Mouse (Mus musculus): Measurements from ENCODE around the gene Zswim3.

Gene Zswim3

DNA sequence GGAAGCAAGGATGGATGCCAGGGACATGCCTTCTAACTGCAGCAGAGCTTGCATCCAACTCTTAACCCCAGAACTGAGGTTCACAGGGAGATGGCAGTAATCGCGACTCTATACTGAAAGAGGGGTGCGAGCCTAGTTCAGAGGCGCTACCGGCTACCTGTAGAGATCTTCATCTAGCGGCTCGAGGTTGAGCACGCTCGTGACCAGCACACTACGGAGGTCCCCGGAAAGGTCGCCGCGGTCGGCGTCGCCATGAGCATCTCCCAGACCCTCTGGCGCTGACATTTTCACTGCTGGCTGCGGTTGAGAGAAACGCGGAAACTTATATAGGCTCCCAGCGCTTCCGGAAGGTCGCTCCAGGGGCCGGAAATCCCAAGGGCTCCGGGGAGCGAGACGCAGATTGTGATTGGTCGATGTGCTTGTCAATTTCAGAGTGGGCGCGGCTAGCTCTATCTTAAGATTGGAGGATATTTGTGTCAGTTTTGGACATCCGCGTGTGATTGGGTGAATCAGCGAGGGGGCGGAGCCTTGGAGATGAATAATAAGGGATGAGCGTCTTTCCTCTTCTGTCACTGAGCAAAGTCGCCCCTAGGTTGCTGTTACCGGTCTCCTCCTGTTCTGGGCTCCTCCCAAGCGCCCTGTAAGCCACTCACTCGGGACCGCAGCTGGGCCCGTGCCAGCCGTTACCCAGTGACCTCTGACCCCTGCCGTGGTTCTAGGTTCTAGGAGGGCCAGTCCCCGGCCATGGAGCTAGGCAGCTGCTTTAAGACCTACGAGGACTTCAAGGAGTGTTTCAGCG, at the start of gene Zswim3, which contains the start of gene Acot8:
Gene Zswim3, plus strand, starts transcription at position 566 of the 799 bp plus-strand sequence.
Gene Acot8, minus strand, starts transcription at position 350 of the 799 bp plus-strand sequence.
- peak; percentile 100 for DNase-seq (ENCODE audit: low read depth, low spot score)

DNA sequence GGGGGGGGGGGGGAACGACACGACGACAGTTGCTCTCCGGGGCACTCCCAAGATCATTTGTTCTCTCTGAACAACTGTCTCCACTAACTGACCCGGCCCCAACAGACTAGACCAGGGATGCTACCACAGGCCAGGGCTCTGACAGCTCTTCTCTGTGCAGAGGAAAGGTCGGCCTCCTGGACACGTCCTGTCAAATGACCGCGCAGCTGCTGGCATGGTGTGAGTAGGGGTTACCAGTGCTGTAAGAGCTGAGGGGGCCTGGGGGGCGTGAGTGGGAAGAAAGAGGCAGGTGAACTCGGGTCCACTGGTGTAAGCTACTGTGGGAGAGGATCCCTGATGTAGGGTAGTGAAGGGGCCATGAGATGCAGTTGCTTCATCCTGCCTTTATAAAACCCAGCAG, 47.1 kb upstream of the Zswim3 start:
- no peak for DNase-seq (ENCODE audit: low read depth, low spot score)

- no peak for DNase-seq (ENCODE audit: low read depth, low spot score)
Measured at GRCm38 (mm10) chr2:164758692-164759091, 46.2 kb upstream of the Zswim3 start.

- DNase-seq (ENCODE audit: low read depth, low spot score) = no peak
Measured at GRCm38 (mm10) chr2:164760059-164760833, 44.7 kb upstream of the Zswim3 start.

- peak; percentile 45 for DNase-seq (ENCODE audit: low read depth, low spot score)
Measured at GRCm38 (mm10) chr2:164761502-164761901, 43.4 kb upstream of the Zswim3 start.

DNA sequence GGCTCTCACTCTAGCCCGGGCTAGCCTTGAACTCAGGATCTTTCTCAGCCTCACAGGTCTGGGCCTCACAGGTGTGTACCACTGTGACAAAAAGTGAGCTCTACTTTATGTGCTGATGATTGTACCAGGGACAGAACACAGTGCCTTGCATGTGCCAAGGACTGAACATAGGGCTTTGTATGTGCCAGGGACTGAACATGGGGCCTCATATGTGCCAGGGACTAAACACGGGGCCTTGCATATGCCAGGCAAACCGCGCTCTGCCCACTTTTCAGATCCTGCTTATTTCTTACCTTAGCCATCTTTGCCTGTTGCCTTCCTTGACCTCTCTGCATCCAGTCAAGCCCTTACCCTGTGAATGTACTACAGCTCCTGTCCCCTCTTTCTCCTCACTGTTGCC, 42.9 kb upstream of the Zswim3 start:
- no peak for DNase-seq (ENCODE audit: low read depth, low spot score)

GRCm38 (mm10) chr2:164762593-164762992, 42.3 kb upstream of the Zswim3 start:
- no peak for DNase-seq (ENCODE audit: low read depth, low spot score)

- no peak for DNase-seq (ENCODE audit: low read depth, low spot score)
Measured at GRCm38 (mm10) chr2:164765841-164766240, 39.1 kb upstream of the Zswim3 start.

- DNase-seq (ENCODE audit: low read depth, low spot score) = no peak
Measured at GRCm38 (mm10) chr2:164767812-164768540, 36.9 kb upstream of the Zswim3 start.

GRCm38 (mm10) chr2:164769258-164770037, 35.5 kb upstream of the Zswim3 start, which contains the start of gene Ube2c:
Gene Ube2c (plus strand): TSS chr2:164769898.
- peak; percentile 99 for DNase-seq (ENCODE audit: low read depth, low spot score)

GRCm38 (mm10) chr2:164770279-164770678, 34.6 kb upstream of the Zswim3 start:
- DNase-seq (ENCODE audit: low read depth, low spot score) = no peak

- no peak for DNase-seq (ENCODE audit: low read depth, low spot score)
Measured at GRCm38 (mm10) chr2:164771123-164771522, 33.8 kb upstream of the Zswim3 start.

- no peak for DNase-seq (ENCODE audit: low read depth, low spot score)
Measured at GRCm38 (mm10) chr2:164773229-164773988, 31.5 kb upstream of the Zswim3 start.

- DNase-seq (ENCODE audit: low read depth, low spot score) = no peak
Measured at GRCm38 (mm10) chr2:164773989-164774364, 30.9 kb upstream of the Zswim3 start.

GRCm38 (mm10) chr2:164776130-164776529, 28.8 kb upstream of the Zswim3 start:
- no peak for DNase-seq (ENCODE audit: low read depth, low spot score)

DNA sequence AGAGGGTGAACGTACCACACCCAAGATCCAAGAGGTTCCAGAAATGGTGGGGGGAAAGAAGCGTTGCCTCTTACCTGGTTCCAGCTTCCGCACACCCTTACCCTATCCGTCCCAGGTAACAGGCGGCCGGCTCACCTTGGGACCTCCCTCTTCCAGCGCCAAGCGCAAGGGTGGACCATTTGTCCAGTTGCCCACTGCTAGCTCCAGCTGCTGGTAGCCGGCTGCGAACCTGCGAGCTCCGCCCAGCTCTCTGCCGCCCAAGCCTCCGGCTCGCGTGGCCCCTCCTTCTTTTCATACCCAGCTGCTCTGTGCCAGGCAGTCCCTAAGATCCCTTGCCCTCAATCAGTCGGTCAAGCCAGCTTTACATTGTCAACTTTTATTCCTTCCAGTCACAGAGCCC, 28.1 kb upstream of the Zswim3 start:
- no peak for DNase-seq (ENCODE audit: low read depth, low spot score)

DNA sequence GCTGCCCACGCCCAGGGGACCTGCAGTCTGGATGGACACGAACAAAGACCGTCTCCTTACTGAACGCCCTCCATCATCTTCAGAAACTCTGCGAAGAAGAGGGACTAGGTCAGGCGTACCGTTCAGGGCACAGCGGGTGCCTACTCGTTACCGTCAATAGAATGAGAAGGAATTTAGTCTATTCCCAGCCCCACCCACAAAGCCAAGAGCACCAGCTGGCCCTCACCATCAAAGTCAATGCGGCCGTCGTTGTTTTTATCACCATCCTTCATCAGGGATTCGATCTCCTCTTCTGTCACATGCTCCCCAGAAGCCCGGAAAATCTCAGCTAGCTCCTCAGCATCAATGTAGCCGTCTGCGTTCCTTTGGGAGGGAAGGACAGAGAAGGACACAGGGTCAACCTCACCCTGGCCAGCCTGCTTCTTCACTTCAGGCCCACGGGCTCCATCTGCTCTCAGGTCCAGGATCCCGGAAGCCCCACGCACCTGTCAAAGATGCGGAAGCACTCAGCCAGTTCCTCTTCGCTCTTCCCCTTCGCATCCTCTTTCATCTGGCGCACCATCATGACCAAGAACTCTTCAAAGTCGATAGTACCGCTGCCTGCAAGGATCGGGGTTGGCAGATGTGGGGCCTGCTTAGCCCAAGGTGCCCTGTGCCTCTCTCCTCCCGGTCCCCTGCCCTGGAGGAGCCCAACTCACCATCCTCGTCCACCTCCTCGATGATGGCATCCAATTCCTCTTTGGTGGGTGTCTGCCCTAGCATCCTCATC, 27.5 kb upstream of the Zswim3 start:
- DNase-seq (ENCODE audit: low read depth, low spot score) = peak; percentile 47

DNA sequence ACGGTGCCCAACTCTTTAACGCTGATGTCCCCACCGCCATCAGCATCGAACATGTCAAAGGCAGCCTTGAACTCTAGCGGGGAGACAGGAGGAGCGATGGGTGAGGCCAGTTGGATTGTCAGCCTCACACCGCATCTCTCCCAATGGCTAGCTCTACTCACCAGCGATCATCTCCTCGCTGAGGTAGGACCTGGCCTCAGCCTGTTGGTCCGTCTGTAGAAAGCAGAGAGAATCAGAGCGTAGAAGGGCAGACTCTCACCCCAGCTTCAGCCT, 26.9 kb upstream of the Zswim3 start:
- no peak for DNase-seq (ENCODE audit: low read depth, low spot score)

- no peak for DNase-seq (ENCODE audit: low read depth, low spot score)
Measured at GRCm38 (mm10) chr2:164778809-164779208, 26.1 kb upstream of the Zswim3 start.

DNA sequence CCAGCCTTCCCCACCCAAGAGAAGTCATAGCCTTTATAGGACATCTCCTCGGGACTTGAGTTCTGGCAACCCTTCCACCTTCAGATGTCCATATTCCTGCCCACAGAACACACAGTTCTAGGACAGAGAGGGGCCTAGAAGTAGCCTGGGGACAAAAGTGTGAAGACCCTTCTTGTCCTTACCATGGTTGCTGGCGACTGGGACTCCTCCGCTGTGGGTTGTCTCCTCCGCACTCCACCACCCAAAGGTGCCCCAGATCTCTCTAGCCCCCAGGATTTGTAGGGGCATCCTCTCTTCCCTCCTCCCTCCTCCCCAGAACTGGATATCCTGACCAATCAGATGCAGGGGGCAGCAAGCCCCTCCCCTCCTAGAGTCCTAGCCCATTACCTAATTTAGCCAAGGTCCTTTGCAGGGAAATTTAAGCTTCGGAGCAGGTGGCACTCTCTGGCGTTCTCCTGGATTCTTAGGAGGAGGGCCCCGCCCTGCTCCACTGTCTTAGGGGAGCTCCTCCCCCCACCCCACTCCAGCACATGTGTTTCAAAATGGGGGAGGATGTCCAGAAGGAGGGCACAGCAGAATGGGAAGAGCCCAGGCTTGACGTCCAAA, 25.3 kb upstream of the Zswim3 start, which contains the start of gene Tnnc2:
Gene Tnnc2, minus strand, starts transcription at position 487 of the 606 bp plus-strand sequence.
- no peak for DNase-seq (ENCODE audit: low read depth, low spot score)
